Mouse (Mus musculus) liver, embryonic 14.5 days (tissue): ENCODE results near the gene Unc93b1.

Source experiments
- CTCF ChIP-seq: IDR thresholded peaks from 2 replicates; pipeline ENCODE4 v1.5.1; 2016; ENCODE audit warnings: antibody characterized with exemption, low read depth, control low read depth
- EP300 ChIP-seq: IDR thresholded peaks from 2 replicates; pipeline ENCODE4 v1.6.1; 2016; ENCODE audit warnings: antibody characterized with exemption, low read depth

- TF ChIP-seq CTCF, result peak; percentile 30; the same call in 1 of the 2 replicates
- TF ChIP-seq EP300, result no peak
These were observed 31.5 kb downstream of the Unc93b1 start for GRCm38 (mm10) chr19:3966330-3967075.
